In the genomic region with DNA sequence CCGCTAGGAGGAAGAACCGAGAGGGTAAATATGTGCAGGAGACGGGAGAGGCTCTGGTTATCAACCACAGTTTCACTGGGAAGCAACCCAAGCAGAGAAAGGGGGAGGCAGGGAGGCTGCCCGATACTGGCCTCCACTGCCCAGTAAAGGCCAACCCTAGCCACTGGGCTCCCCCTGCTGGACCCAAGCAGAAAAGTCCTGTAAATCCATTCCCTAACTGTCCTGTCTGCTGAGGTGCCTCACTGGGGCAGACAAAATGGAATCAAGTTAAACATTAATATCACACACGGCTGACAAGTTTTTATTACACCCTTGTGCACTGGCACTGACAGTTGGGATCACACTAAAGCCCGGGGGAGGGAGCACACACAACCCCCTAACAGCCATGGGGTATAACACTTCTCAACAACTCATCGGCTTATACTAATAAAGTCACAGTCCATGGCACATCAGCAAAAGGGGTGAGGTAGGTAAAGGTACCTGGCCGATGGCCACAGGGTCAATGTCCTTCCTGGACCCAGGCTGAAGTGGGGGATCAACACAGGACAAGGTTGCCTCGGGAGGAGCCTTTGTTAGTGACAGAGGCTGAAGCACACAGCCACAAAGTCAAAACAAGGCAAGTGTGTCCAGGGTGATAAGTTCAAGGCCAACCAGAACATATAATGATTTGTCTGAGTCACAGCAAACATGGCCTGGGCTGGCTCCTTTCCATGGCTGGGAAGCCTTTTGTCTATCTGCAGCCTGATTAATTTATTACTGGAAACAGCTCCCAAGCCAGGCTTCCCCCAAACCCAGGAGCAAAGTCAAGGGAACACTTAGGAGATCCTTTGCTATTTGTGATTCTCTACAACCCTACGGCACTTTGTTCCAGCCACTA, we compare ENCODE assay signal across 9 mouse cellular contexts. TPM values are rescaled to one million over a fixed set of nuclear protein-coding genes. Genes with fewer than 3 reads are reported as not detected.
DNase-seq lines count a peak whose midpoint lies in the region; ATAC-seq and TF ChIP-seq lines count a peak whose summit lies in the region.
"Had no signal": no experiment of that assay in that cellular context is flagged by ENCODE, and none has a peak within 500 bp of the region (broad histone marks: within the 10 kb centered on the region; RNA-seq: fewer than 3 reads in every experiment).

No protein-coding gene starts in this region.

- H3K9ac ChIP-seq in heart, embryonic 15.5 days, result no peak overlapping the region
- H3K9ac ChIP-seq in neural tube, embryonic 11.5 days (ENCODE audit: low read length), result no peak overlapping the region
- H3K9ac ChIP-seq: hindbrain, embryonic 15.5 days had no signal

- peak; percentile 45; the same call in 1 of the 2 replicates for ATAC-seq in heart, embryonic 15.5 days (replicated peaks; ENCODE audit: insufficient number of reproducible peaks, insufficient read depth, low FRiP score, low read depth)
- ATAC-seq in neural tube, embryonic 11.5 days (ENCODE audit: insufficient read depth, low FRiP score, low TSS enrichment), result no peak

- WGBS in cerebellum, adult 2 months, result 55% methylated on average over 10 of the region's 10 CpGs
- 47% methylated on average over 10 of the region's 10 CpGs for WGBS in heart, embryonic 15.5 days
- WGBS in neural tube, embryonic 11.5 days, result 48% methylated on average over 10 of the region's 10 CpGs

- TF ChIP-seq POLR2A in cerebellum, adult 2 months (IDR thresholded peaks at IDR 0.05; ENCODE audit: borderline replicate concordance, insufficient read depth, low read length), result no peak
- TF ChIP-seq POLR2A in cortical plate, adult 2 months (IDR thresholded peaks at IDR 0.05; ENCODE audit: extremely low read depth, insufficient read depth, low read length), result no peak

- H3K4me2 ChIP-seq in heart, embryonic 15.5 days, result no peak overlapping the region
- H3K4me2 ChIP-seq in neural tube, embryonic 11.5 days (ENCODE audit: low read depth), result no peak overlapping the region
- H3K4me2 ChIP-seq: hindbrain, embryonic 15.5 days had no signal

- no peak overlapping the region for H3K4me3 ChIP-seq in cerebellum, adult 2 months (replicated peaks; ENCODE audit: insufficient read depth, low read depth, low read length)
- no peak overlapping the region for H3K4me3 ChIP-seq in cortical plate, adult 2 months (ENCODE audit: insufficient read depth, low read length)
- H3K4me3 ChIP-seq in heart, embryonic 15.5 days, result no peak overlapping the region
- no peak overlapping the region for H3K4me3 ChIP-seq in neural tube, embryonic 11.5 days (ENCODE audit: low read depth, low read length)
- H3K4me3 ChIP-seq: hindbrain, embryonic 15.5 days had no signal

- no peaks in the 10 kb centered on the region for H3K27me3 ChIP-seq in cerebellum, adult 2 months (ENCODE audit: control insufficient read depth, insufficient read depth, low read length)
- H3K27me3 ChIP-seq in heart, embryonic 15.5 days, result no peaks in the 10 kb centered on the region
- H3K27me3 ChIP-seq in neural tube, embryonic 11.5 days (ENCODE audit: control insufficient read depth, insufficient read depth, low read length), result no peaks in the 10 kb centered on the region
- H3K27me3 ChIP-seq: hindbrain, embryonic 15.5 days had no signal

- H3K36me3 ChIP-seq in heart, embryonic 15.5 days, result no peaks in the 10 kb centered on the region
- H3K36me3 ChIP-seq in neural tube, embryonic 11.5 days (ENCODE audit: control insufficient read depth, insufficient read depth, low read length), result no peaks in the 10 kb centered on the region
- H3K36me3 ChIP-seq: hindbrain, embryonic 15.5 days had no signal

- no peak overlapping the region for H3K27ac ChIP-seq in cerebellum, adult 2 months (ENCODE audit: insufficient read depth, low read length)
- no peak overlapping the region for H3K27ac ChIP-seq in cortical plate, adult 2 months (ENCODE audit: insufficient read depth, low read length)
- H3K27ac ChIP-seq in heart, embryonic 15.5 days, result no peak overlapping the region
- H3K27ac ChIP-seq in neural tube, embryonic 11.5 days (ENCODE audit: low read depth, low read length), result no peak overlapping the region
- H3K27ac ChIP-seq: hindbrain, embryonic 15.5 days had no signal

- TF ChIP-seq CTCF in cerebellum, adult 2 months (IDR thresholded peaks at IDR 0.05; ENCODE audit: borderline replicate concordance, insufficient read depth, low read depth, low read length), result peak; percentile 57; the same call in 1 of the 2 replicates
- peak; percentile 47 for TF ChIP-seq CTCF in cortical plate, adult 2 months (IDR thresholded peaks at IDR 0.05; ENCODE audit: extremely low read depth, insufficient read depth, low read length)

- H3K4me1 ChIP-seq in cerebellum, adult 2 months (ENCODE audit: control insufficient read depth, insufficient read depth, low read length), result no peaks in the 10 kb centered on the region
- no peaks in the 10 kb centered on the region for H3K4me1 ChIP-seq in cortical plate, adult 2 months (ENCODE audit: control insufficient read depth, insufficient read depth, low read length)
- peaks cover 9% of the 10 kb centered on the region; the same call in 1 of the 2 replicates for H3K4me1 ChIP-seq in heart, embryonic 15.5 days (replicated peaks)
- H3K4me1 ChIP-seq in neural tube, embryonic 11.5 days (ENCODE audit: control insufficient read depth, insufficient read depth, low read length), result no peaks in the 10 kb centered on the region

- H3K9me3 ChIP-seq in heart, embryonic 15.5 days (replicated peaks), result no peaks in the 10 kb centered on the region
- no peaks in the 10 kb centered on the region for H3K9me3 ChIP-seq in neural tube, embryonic 11.5 days (ENCODE audit: control insufficient read depth, low read length)
- H3K9me3 ChIP-seq: hindbrain, embryonic 15.5 days had no signal

- DNase-seq in cerebellum, adult 2 months, result peak in 1 of 2 experiments; percentile 41
- no peak for DNase-seq in cerebellum, adult 9-11 months
- DNase-seq in B cell, adult 2 months, result peak; percentile 36 to 37
- peak; percentile 83 for DNase-seq in liver
- DNase-seq in neural tube, embryonic 11.5 days (ENCODE audit: low spot score), result peak; percentile 55
- no peak for DNase-seq in thymus, postnatal 36 days

RNA-seq across cellular contexts. Expression of a gene that starts 6.0 kb away (rescaled TPM):
- 55.4 and 59.5 TPM in 2 replicates for polyA plus RNA-seq in cerebellum, adult 2 months (2012; rRNA removed)
- 40.8 and 41.4 TPM in 2 replicates for polyA plus RNA-seq in cortical plate, adult 2 months (2012; rRNA removed)
- polyA plus RNA-seq in heart, embryonic 15.5 days (2015; fragmentation: Nextera tagmentation; extraction: Ambion mirVana), result 65.2 and 74.8 TPM in 2 replicates
- 24.0 and 26.2 TPM in 2 replicates for polyA plus RNA-seq in neural tube, embryonic 11.5 days (2014; fragmentation: Nextera tagmentation; extraction: Ambion mirVana)

RNA-seq across cellular contexts. Expression of a gene that starts 9.9 kb away (rescaled TPM):
- polyA plus RNA-seq in cerebellum, adult 2 months (2012; rRNA removed), result not detected in 2 replicates
- not detected in 2 replicates for polyA plus RNA-seq in cortical plate, adult 2 months (2012; rRNA removed)
- 1.7 and 2.9 TPM in 2 replicates for polyA plus RNA-seq in heart, embryonic 15.5 days (2015; fragmentation: Nextera tagmentation; extraction: Ambion mirVana)
- 0.57 and 0.78 TPM in 2 replicates for polyA plus RNA-seq in neural tube, embryonic 11.5 days (2014; fragmentation: Nextera tagmentation; extraction: Ambion mirVana)

RNA-seq across cellular contexts. Expression of a gene that starts 21.5 kb away (rescaled TPM):
- 40.7 and 41.2 TPM in 2 replicates for polyA plus RNA-seq in cerebellum, adult 2 months (2012; rRNA removed)
- polyA plus RNA-seq in cortical plate, adult 2 months (2012; rRNA removed), result 42.9 and 44.8 TPM in 2 replicates
- polyA plus RNA-seq in heart, embryonic 15.5 days (2015; fragmentation: Nextera tagmentation; extraction: Ambion mirVana), result 45.2 and 58.7 TPM in 2 replicates
- polyA plus RNA-seq in neural tube, embryonic 11.5 days (2014; fragmentation: Nextera tagmentation; extraction: Ambion mirVana), result 92.7 and 93.1 TPM in 2 replicates

RNA-seq across cellular contexts. Expression of a gene that starts 45.0 kb away (rescaled TPM):
- polyA plus RNA-seq in cerebellum, adult 2 months (2012; rRNA removed), result 15.4 and 18.4 TPM in 2 replicates
- 10.3 and 10.4 TPM in 2 replicates for polyA plus RNA-seq in cortical plate, adult 2 months (2012; rRNA removed)
- polyA plus RNA-seq in heart, embryonic 15.5 days (2015; fragmentation: Nextera tagmentation; extraction: Ambion mirVana), result 12.9 and 18.2 TPM in 2 replicates
- polyA plus RNA-seq in neural tube, embryonic 11.5 days (2014; fragmentation: Nextera tagmentation; extraction: Ambion mirVana), result 26.9 and 29.4 TPM in 2 replicates

Comparison
In these comparisons a context has a peak if more than half of its experiments do, and no peak if none do; other contexts are left out.
1. DNase-seq: peak in B cell, adult 2 months (2 of 2), liver (single experiment) and neural tube, embryonic 11.5 days (single experiment); none in cerebellum, adult 9-11 months (single experiment) and thymus, postnatal 36 days (0 of 2).